Mouse (Mus musculus) limb, embryonic 14.5 days (tissue): ENCODE measurements around the gene Fndc9. TPM values are rescaled to one million over a fixed set of nuclear protein-coding genes. Genes with fewer than 3 reads are reported as not detected.

Experiments used
- ATAC-seq: fragments of 200-750 bp; cut with Nextera tagmentation; 2 replicates; pipeline ENCODE4 v1.8.0; 2017; ENCODE audit warnings: low read depth, moderate number of reproducible peaks, moderate TSS enrichment; ENCODE audit not compliant: low FRiP score
- DNase-seq: peaks from one replicate; pipeline ENCODE4 v3.0.0-alpha.2; 2015; ENCODE audit warnings: low spot score
- H3K27ac ChIP-seq: fragments of 300-500 bp; sonication (generic); replicated peaks from 2 replicates; pipeline ENCODE4 v1.5.1; 2014; ENCODE audit warnings: low read depth, mild to moderate bottlenecking, low read length, moderate library complexity, mixed read lengths
- H3K27me3 ChIP-seq: fragments of 300-500 bp; sonication (generic); 2 replicates; pipeline ENCODE4 v1.6.1; 2014; ENCODE audit warnings: low read length, mixed read lengths; ENCODE audit not compliant: control insufficient read depth, insufficient read depth
- H3K36me3 ChIP-seq: fragments of 300-500 bp; sonication (generic); 2 replicates; pipeline ENCODE4 v1.6.1; 2014; ENCODE audit warnings: mild to moderate bottlenecking, low read length, moderate library complexity, mixed read lengths; ENCODE audit not compliant: control insufficient read depth, insufficient read depth
- H3K4me1 ChIP-seq: fragments of 300-500 bp; sonication (generic); 2 replicates; pipeline ENCODE4 v1.6.1; 2014; ENCODE audit warnings: antibody characterized with exemption, low read length, mixed read lengths; ENCODE audit not compliant: control insufficient read depth, insufficient read depth
- H3K4me2 ChIP-seq: fragments of 300-500 bp; sonication (generic); replicated peaks from 2 replicates; pipeline ENCODE4 v1.6.1; 2014; ENCODE audit warnings: low read depth, mild to moderate bottlenecking, low read length, moderate library complexity; ENCODE audit not compliant: severe bottlenecking
- H3K4me3 ChIP-seq: fragments of 300-500 bp; sonication (generic); replicated peaks from 2 replicates; pipeline ENCODE4 v1.5.1; 2014; ENCODE audit warnings: low read length
- H3K9ac ChIP-seq: fragments of 300-500 bp; sonication (generic); 2 replicates; pipeline ENCODE4 v1.6.1; 2014; ENCODE audit warnings: mild to moderate bottlenecking, low read depth, low read length, moderate library complexity; ENCODE audit not compliant: severe bottlenecking
- H3K9me3 ChIP-seq: fragments of 300-500 bp; sonication (generic); 2 replicates; pipeline ENCODE4 v1.6.1; 2016; ENCODE audit warnings: low read length; ENCODE audit not compliant: control insufficient read depth
- POLR2A ChIP-seq: fragments of 200-500 bp; IDR thresholded peaks from 2 replicates; pipeline ENCODE4 v1.8.0; 2012; ENCODE audit warnings: inconsistent platforms, mild to moderate bottlenecking, moderate library complexity, borderline replicate concordance; ENCODE audit not compliant: insufficient read depth, insufficient read length; ENCODE audit errors: extremely low read depth
- WGBS: fragments of 180-500 bp; shearing (Covaris S2); extraction: QIAGEN DNeasy Blood & Tissue Kit; methylation state at CpG from one replicate; pipeline ENCODE4 v1.1.7; 2014; 5-methylcytosine and 5-hydroxymethylcytosine counted together
- polyA plus RNA-seq, 2 experiments: library from polyadenylated mRNA; depleted of rRNA in 1 of 2; stranded (reverse) in 1 of 2; unstranded in 1 of 2; fragments of >200 nt; fragmentation: Nextera tagmentation in 1 of 2; extraction: Ambion mirVana in 1 of 2; gene quantifications; 2 replicates each; pipeline versions ENCODE4 v1.2.1 to v1.2.3; 2012 to 2014

Gene Fndc9
- polyA plus RNA-seq, 2 experiments, result 0.06 TPM; not detected in 1

DNA sequence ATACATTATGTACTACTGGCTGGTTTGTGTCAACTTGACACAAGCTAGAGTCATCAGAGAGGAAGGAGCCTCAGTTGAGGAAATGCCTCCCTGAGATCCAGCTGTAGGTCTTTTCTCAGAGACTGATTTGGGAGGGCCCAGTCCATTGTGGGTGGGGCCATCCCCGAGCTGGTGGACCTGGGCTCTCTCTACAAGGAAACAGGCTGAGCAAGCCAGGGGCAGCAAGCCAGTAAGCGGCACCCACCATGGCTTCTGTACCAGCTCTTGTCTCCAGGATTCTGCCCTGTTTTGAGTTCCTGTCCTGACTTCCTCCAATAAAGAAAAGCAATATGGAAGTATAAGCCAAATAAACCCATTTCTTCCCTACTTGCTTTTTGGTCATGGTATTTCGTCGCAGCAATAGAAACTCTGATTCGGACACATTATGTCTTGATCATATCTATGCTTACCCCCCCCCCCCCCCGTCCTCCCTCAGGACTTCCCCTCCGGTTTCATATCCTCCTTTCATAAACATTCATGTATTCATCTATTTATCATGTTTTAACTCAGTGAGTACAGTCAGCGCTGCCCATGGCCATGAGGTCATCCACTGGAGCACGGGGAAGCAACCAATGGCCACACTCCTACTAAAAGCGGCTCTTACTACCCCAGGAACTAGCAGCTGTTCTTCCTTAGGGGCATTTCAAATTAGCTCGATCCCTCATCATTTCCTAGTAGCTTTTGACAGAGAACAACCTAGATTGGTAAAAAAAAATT is 29.9 kb downstream of the Fndc9 start:
- no peak for TF ChIP-seq POLR2A
- no peak for ATAC-seq
- H3K9ac ChIP-seq, result no peak overlapping the region
- H3K4me2 ChIP-seq, result no peak overlapping the region
- H3K4me1 ChIP-seq, result no peaks in the 10 kb centered on the region
- DNase-seq, result no peak
- H3K27me3 ChIP-seq, result no peaks in the 10 kb centered on the region
- no peak overlapping the region for H3K27ac ChIP-seq
- no peak overlapping the region for H3K4me3 ChIP-seq
- H3K36me3 ChIP-seq, result peaks cover 13% of the 10 kb centered on the region; the same call in 1 of the 2 replicates
- no peaks in the 10 kb centered on the region for H3K9me3 ChIP-seq
- 83% methylated on average over 11 of the region's 11 CpGs for WGBS

DNA sequence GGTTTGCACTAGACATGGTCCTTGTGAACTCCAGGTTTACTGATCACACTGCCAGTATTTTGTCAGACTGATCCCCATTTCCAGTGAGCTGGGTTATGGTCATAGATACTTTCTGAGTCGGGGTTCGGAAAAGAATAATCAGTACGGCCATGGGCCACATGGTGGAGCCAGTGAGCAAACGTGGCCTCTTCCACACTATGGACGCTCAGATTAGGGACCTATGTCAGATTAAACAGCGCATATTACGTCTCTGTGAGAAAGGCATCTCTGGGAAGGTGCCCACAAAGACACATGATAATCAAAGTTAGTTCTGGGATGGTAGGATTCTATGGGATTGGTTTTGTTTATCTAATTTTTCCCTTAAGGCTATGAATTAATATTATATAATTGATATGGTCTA is 33.7 kb downstream of the Fndc9 start:
- 28% methylated on average over 7 of the region's 7 CpGs for WGBS
- Histone ChIP-seq H3K27ac (no peak overlapping the region), H3K4me3 (no peak overlapping the region), H3K36me3 (peaks cover 5% of the 10 kb centered on the region; the same call in 1 of the 2 replicates), H3K4me2 (no peak overlapping the region), H3K9ac (no peak overlapping the region), H3K9me3 (no peaks in the 10 kb centered on the region), H3K27me3 (no peaks in the 10 kb centered on the region), H3K4me1 (no peaks in the 10 kb centered on the region)
- no peak for TF ChIP-seq POLR2A
- DNase-seq (peak; percentile 68), ATAC-seq (0 out of 2 replicates have a peak, but pooled peaks have one; percentile 47)

- H3K4me1 ChIP-seq, result no peaks in the 10 kb centered on the region
- no peak overlapping the region for H3K9ac ChIP-seq
- H3K36me3 ChIP-seq, result peaks cover 5% of the 10 kb centered on the region; the same call in 1 of the 2 replicates
- no peaks in the 10 kb centered on the region for H3K9me3 ChIP-seq
- DNase-seq, result no peak
- TF ChIP-seq POLR2A, result no peak
- H3K27ac ChIP-seq, result no peak overlapping the region
- no peak overlapping the region for H3K4me2 ChIP-seq
- H3K27me3 ChIP-seq, result no peaks in the 10 kb centered on the region
- 63% methylated on average over 9 of the region's 9 CpGs for WGBS
- no peak overlapping the region for H3K4me3 ChIP-seq
- no peak for ATAC-seq
These were observed 34.1 kb downstream of the Fndc9 start for GRCm38 (mm10) chr11:46269391-46269790.

GRCm38 (mm10) chr11:46269893-46270292 is 34.6 kb downstream of the Fndc9 start:
- Histone ChIP-seq H3K4me1 (no peaks in the 10 kb centered on the region), H3K9me3 (no peaks in the 10 kb centered on the region), H3K4me2 (no peak overlapping the region), H3K27ac (no peak overlapping the region), H3K36me3 (peaks cover 7% of the 10 kb centered on the region; the same call in 1 of the 2 replicates), H3K4me3 (no peak overlapping the region), H3K27me3 (no peaks in the 10 kb centered on the region), H3K9ac (no peak overlapping the region)
- TF ChIP-seq POLR2A, result no peak
- no peak for ATAC-seq
- no peak for DNase-seq
- WGBS, result 72% methylated on average over 3 of the region's 3 CpGs

DNA sequence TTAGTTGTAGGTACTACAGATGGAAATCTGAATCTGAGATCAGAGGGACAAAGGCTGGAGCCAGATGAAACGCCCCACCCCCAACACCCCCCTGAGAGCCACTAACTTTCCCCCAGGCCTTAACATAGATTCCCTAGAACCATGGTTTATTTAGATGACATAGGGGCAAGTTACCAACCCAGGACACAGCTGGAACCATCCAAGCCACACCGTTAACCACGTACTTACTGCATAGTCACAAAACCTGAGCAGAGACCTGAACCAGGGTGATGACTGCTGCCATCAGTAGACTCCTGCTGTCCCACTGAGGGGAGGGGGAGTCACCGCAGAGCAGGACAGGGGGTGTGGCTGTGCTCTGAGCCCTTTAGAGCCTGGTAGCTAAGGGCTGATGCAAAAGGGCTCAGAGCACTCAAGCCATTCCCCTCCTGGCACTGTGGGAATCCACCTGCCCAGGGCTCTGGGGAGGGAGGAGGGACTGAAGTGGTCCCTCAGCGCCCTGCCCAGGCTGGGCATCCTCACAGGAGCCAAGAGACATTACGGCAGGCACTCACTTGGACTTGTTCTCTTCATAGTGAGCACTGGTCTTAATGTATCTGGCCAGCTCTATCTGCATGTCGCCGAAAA is 36.8 kb downstream of the Fndc9 start:
- TF ChIP-seq POLR2A, result no peak
- Histone ChIP-seq H3K36me3 (peaks cover 10% of the 10 kb centered on the region; the same call in 1 of the 2 replicates), H3K9me3 (no peaks in the 10 kb centered on the region), H3K27ac (no peak overlapping the region), H3K27me3 (no peaks in the 10 kb centered on the region), H3K4me2 (no peak overlapping the region), H3K4me1 (no peaks in the 10 kb centered on the region), H3K9ac (no peak overlapping the region), H3K4me3 (no peak overlapping the region)
- no peak for ATAC-seq
- DNase-seq, result no peak
- whole genome bisulfite sequencing, result 70% methylated on average over 8 of the region's 8 CpGs
